Mouse (Mus musculus): ENCODE data around the gene Lonrf2. TPM values are rescaled to one million over a fixed set of nuclear protein-coding genes. Genes with fewer than 3 reads are reported as not detected.

The Lonrf2 gene
- polyA plus RNA-seq, 1 experiment from 2014 or later: 5.2 TPM

- no peak overlapping the region for H3K27ac ChIP-seq (replicated peaks)
- no peak overlapping the region for H3K9ac ChIP-seq (replicated peaks)
- ATAC-seq (ENCODE audit: low FRiP score, low read depth): no peak
- H3K36me3 ChIP-seq: no peaks in the 10 kb centered on the region; the same call in 1 of the 2 replicates
- peak overlapping the region; percentile 98 for H3K4me2 ChIP-seq (replicated peaks)
- no peaks in the 10 kb centered on the region for H3K9me3 ChIP-seq
- 29% methylated on average over 3 of the region's 3 CpGs for WGBS
- peaks cover 12% of the 10 kb centered on the region for H3K4me1 ChIP-seq
- H3K27me3 ChIP-seq: peaks cover 39% of the 10 kb centered on the region
- H3K4me3 ChIP-seq: peak overlapping the region; percentile 72; the same call in 1 of the 2 replicates
Observed at GRCm38 (mm10) chr1:38834899-38835298, 1.6 kb downstream of the Lonrf2 start.

- Histone ChIP-seq H3K4me1 (peaks cover 6% of the 10 kb centered on the region; the same call in 1 of the 2 replicates), H3K36me3 (no peaks in the 10 kb centered on the region), H3K4me3 (no peak overlapping the region), H3K27ac (replicated peaks) (no peak overlapping the region), H3K9ac (replicated peaks) (no peak overlapping the region), H3K4me2 (replicated peaks) (no peak overlapping the region), H3K9me3 (no peaks in the 10 kb centered on the region), H3K27me3 (no peaks in the 10 kb centered on the region)
- ATAC-seq (ENCODE audit: low FRiP score, low read depth): no peak
- WGBS: 70% methylated on average over 2 of the region's 2 CpGs
Observed at GRCm38 (mm10) chr1:38824926-38825325, 11.6 kb downstream of the Lonrf2 start.

- no peaks in the 10 kb centered on the region for H3K9me3 ChIP-seq
- H3K27ac ChIP-seq (replicated peaks): no peak overlapping the region
- H3K4me2 ChIP-seq (replicated peaks): no peak overlapping the region
- H3K36me3 ChIP-seq: no peaks in the 10 kb centered on the region
- no peak overlapping the region for H3K4me3 ChIP-seq
- peaks cover 6% of the 10 kb centered on the region; the same call in 1 of the 2 replicates for H3K4me1 ChIP-seq
- 85% methylated on average over 2 of the region's 2 CpGs for WGBS
- no peak for ATAC-seq (ENCODE audit: low FRiP score, low read depth)
- H3K27me3 ChIP-seq: no peaks in the 10 kb centered on the region
- H3K9ac ChIP-seq (replicated peaks): no peak overlapping the region
Observed at GRCm38 (mm10) chr1:38823851-38824250, 12.7 kb downstream of the Lonrf2 start.

GRCm38 (mm10) chr1:38819691-38820090 lies 16.8 kb downstream of the Lonrf2 start:
- H3K4me3 ChIP-seq: no peak overlapping the region
- no peak overlapping the region for H3K27ac ChIP-seq (replicated peaks)
- no peaks in the 10 kb centered on the region for H3K36me3 ChIP-seq
- ATAC-seq (ENCODE audit: low FRiP score, low read depth): no peak
- no peaks in the 10 kb centered on the region for H3K27me3 ChIP-seq
- H3K9me3 ChIP-seq: no peaks in the 10 kb centered on the region
- no peaks in the 10 kb centered on the region; the same call in 1 of the 2 replicates for H3K4me1 ChIP-seq
- no peak overlapping the region for H3K9ac ChIP-seq (replicated peaks)
- H3K4me2 ChIP-seq (replicated peaks): no peak overlapping the region

GRCm38 (mm10) chr1:38817671-38818070 lies 18.8 kb downstream of the Lonrf2 start:
- Histone ChIP-seq H3K4me1 (no peaks in the 10 kb centered on the region; the same call in 1 of the 2 replicates), H3K27ac (replicated peaks) (no peak overlapping the region), H3K27me3 (no peaks in the 10 kb centered on the region), H3K9ac (replicated peaks) (no peak overlapping the region), H3K4me3 (no peak overlapping the region), H3K36me3 (peaks cover 9% of the 10 kb centered on the region), H3K9me3 (no peaks in the 10 kb centered on the region), H3K4me2 (replicated peaks) (no peak overlapping the region)
- WGBS: 69% methylated on average over 3 of the region's 3 CpGs
- no peak for ATAC-seq (ENCODE audit: low FRiP score, low read depth)

GRCm38 (mm10) chr1:38817268-38817667 lies 19.2 kb downstream of the Lonrf2 start:
- 81% methylated on average over 9 of the region's 9 CpGs for WGBS
- no peak overlapping the region for H3K27ac ChIP-seq (replicated peaks)

GRCm38 (mm10) chr1:38816306-38816705 lies 20.2 kb downstream of the Lonrf2 start:
- Histone ChIP-seq H3K4me3 (no peak overlapping the region), H3K4me2 (replicated peaks) (no peak overlapping the region), H3K9ac (replicated peaks) (no peak overlapping the region), H3K9me3 (no peaks in the 10 kb centered on the region), H3K4me1 (no peaks in the 10 kb centered on the region), H3K27me3 (no peaks in the 10 kb centered on the region), H3K36me3 (peaks cover 21% of the 10 kb centered on the region), H3K27ac (replicated peaks) (peak overlapping the region; percentile 40; the same call in 1 of the 2 replicates)
- no peak for ATAC-seq (ENCODE audit: low FRiP score, low read depth)
- 73% methylated on average over 4 of the region's 4 CpGs for WGBS

More at GRCm38 (mm10) chr1:38817268-38817667, 19.2 kb downstream of the Lonrf2 start:
- no peaks in the 10 kb centered on the region for H3K27me3 ChIP-seq
- H3K4me1 ChIP-seq: no peaks in the 10 kb centered on the region; the same call in 1 of the 2 replicates
- H3K9me3 ChIP-seq: no peaks in the 10 kb centered on the region
- no peak overlapping the region for H3K4me2 ChIP-seq (replicated peaks)
- H3K4me3 ChIP-seq: no peak overlapping the region
- no peak for ATAC-seq (ENCODE audit: low FRiP score, low read depth)
- peaks cover 11% of the 10 kb centered on the region for H3K36me3 ChIP-seq
- no peak overlapping the region for H3K9ac ChIP-seq (replicated peaks)

- Histone ChIP-seq H3K4me3 (no peak overlapping the region), H3K4me1 (no peaks in the 10 kb centered on the region), H3K27ac (replicated peaks) (no peak overlapping the region), H3K27me3 (no peaks in the 10 kb centered on the region), H3K4me2 (replicated peaks) (no peak overlapping the region), H3K36me3 (peaks cover 40% of the 10 kb centered on the region), H3K9ac (replicated peaks) (no peak overlapping the region), H3K9me3 (no peaks in the 10 kb centered on the region)
- no peak for ATAC-seq (ENCODE audit: low FRiP score, low read depth)
- 99% methylated on average over 4 of the region's 4 CpGs for WGBS
Observed at GRCm38 (mm10) chr1:38807121-38807520, 29.4 kb downstream of the Lonrf2 start.

GRCm38 (mm10) chr1:38800402-38800801 lies 36.1 kb downstream of the Lonrf2 start:
- Histone ChIP-seq H3K9me3 (no peaks in the 10 kb centered on the region), H3K4me3 (no peak overlapping the region), H3K27me3 (no peaks in the 10 kb centered on the region), H3K4me2 (replicated peaks) (no peak overlapping the region), H3K27ac (replicated peaks) (no peak overlapping the region), H3K9ac (replicated peaks) (no peak overlapping the region), H3K4me1 (peaks cover 13% of the 10 kb centered on the region), H3K36me3 (peaks cover 22% of the 10 kb centered on the region)
- ATAC-seq (ENCODE audit: low FRiP score, low read depth): no peak
- 83% methylated on average over 7 of the region's 7 CpGs for WGBS

GRCm38 (mm10) chr1:38799304-38799703 lies 37.2 kb downstream of the Lonrf2 start:
- no peak overlapping the region for H3K4me2 ChIP-seq (replicated peaks)
- peak; percentile 47; the same call in 1 of the 2 replicates for ATAC-seq (ENCODE audit: low FRiP score, low read depth)
- no peaks in the 10 kb centered on the region for H3K27me3 ChIP-seq
- H3K9me3 ChIP-seq: no peaks in the 10 kb centered on the region
- H3K36me3 ChIP-seq: peaks cover 19% of the 10 kb centered on the region
- no peak overlapping the region for H3K9ac ChIP-seq (replicated peaks)
- H3K27ac ChIP-seq (replicated peaks): no peak overlapping the region
- WGBS: 47% methylated on average over 3 of the region's 3 CpGs
- no peak overlapping the region for H3K4me3 ChIP-seq
- H3K4me1 ChIP-seq: peaks cover 20% of the 10 kb centered on the region

GRCm38 (mm10) chr1:38796936-38797335 lies 39.6 kb downstream of the Lonrf2 start:
- no peak overlapping the region for H3K9ac ChIP-seq (replicated peaks)
- H3K27ac ChIP-seq (replicated peaks): no peak overlapping the region; the same call in 1 of the 2 replicates
- peaks cover 20% of the 10 kb centered on the region for H3K4me1 ChIP-seq
- H3K4me2 ChIP-seq (replicated peaks): no peak overlapping the region
- no peak for ATAC-seq (ENCODE audit: low FRiP score, low read depth)
- H3K9me3 ChIP-seq: no peaks in the 10 kb centered on the region
- no peaks in the 10 kb centered on the region for H3K27me3 ChIP-seq
- no peak overlapping the region for H3K4me3 ChIP-seq
- 30% methylated on average over 6 of the region's 6 CpGs for WGBS
- peaks cover 6% of the 10 kb centered on the region; the same call in 1 of the 2 replicates for H3K36me3 ChIP-seq

- H3K9me3 ChIP-seq: no peaks in the 10 kb centered on the region
- WGBS: 34% methylated on average over 5 of the region's 5 CpGs
- H3K36me3 ChIP-seq: peaks cover 6% of the 10 kb centered on the region; the same call in 1 of the 2 replicates
- H3K4me1 ChIP-seq: peaks cover 20% of the 10 kb centered on the region
- H3K27ac ChIP-seq (replicated peaks): no peak overlapping the region
- no peak for ATAC-seq (ENCODE audit: low FRiP score, low read depth)
- H3K27me3 ChIP-seq: no peaks in the 10 kb centered on the region
- H3K4me2 ChIP-seq (replicated peaks): no peak overlapping the region
- H3K9ac ChIP-seq (replicated peaks): no peak overlapping the region
- no peak overlapping the region for H3K4me3 ChIP-seq
Observed at GRCm38 (mm10) chr1:38795496-38795895, 41.0 kb downstream of the Lonrf2 start.
